Mouse (Mus musculus) embryonic fibroblast, embryonic 13.5 days (primary cell): ENCODE results near the gene Pcbp2.

Experiments used
- CTCF ChIP-seq: IDR thresholded peaks from 2 replicates; pipeline ENCODE4 v1.5.1; 2011; ENCODE audit warnings: mild to moderate bottlenecking, control low read depth, low read length, moderate library complexity, borderline replicate concordance; ENCODE audit not compliant: insufficient read depth
- POLR2A ChIP-seq: IDR thresholded peaks from 2 replicates; pipeline ENCODE4 v1.6.1; 2011; ENCODE audit warnings: low read depth, mild to moderate bottlenecking, control low read depth, low read length, moderate library complexity

DNA sequence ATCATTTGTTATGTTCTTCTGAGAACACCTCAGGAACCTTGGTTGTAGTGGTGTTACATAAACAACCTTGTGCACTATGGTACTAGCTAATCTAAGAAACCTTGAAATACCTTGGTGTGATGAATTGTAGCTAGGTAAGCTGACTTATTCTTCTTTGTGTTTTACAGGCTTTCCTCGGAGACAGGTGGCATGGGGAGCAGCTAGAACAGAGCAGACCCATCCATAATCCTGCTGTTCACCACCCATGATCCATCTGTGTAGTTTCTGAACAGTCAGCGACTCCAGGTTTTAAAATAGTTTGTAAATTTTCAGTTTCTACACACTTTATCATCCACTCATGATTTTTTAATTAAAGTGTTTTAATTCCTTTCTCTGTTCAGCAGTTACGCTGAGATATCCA, 28.0 kb downstream of the Pcbp2 start:
- TF ChIP-seq CTCF (no peak), POLR2A (no peak)
